Mouse (Mus musculus): ENCODE results near the gene Esrrg. TPM values are rescaled to one million over a fixed set of nuclear protein-coding genes. Genes with fewer than 3 reads are reported as not detected.

Gene Esrrg
- 11.3 and 15.8 TPM in 2 replicates for polyA plus RNA-seq (2012; rRNA removed)

GRCm38 (mm10) chr1:187608261-187608921 lies at the start of gene Esrrg:
Gene Esrrg (plus strand): TSS chr1:187608791.

GRCm38 (mm10) chr1:188261903-188262682 lies 653.5 kb downstream of the Esrrg start, which contains the start of gene Ush2a:
Gene Ush2a (plus strand): TSS chr1:188262023.

